Mouse (Mus musculus): ENCODE measurements around the gene Ddx54.

DNA sequence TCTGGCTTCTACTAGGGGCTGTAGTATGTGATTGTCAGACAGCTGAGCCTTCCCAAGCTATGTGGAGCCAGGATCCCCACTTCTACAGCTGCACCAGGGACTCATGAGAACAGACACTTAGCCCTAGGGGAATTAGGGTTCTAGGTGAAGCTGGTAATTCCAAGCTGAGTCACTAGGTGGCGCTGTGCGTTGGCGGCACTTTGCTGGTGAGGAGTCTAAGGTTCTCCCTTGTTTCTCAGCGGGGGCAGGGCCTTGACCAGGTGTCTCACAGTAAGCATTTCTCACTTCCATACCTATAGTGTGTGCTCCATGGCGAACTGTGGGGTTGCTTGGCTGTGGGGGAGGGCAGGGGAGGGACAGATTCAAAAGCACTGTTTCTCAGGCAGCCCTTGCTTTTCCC is 6.7 kb downstream of the Ddx54 start:
- TF ChIP-seq POLR2A (IDR thresholded peaks at IDR 0.05; ENCODE audit: control insufficient read depth, low read depth, low read length) (no peak), CTCF (IDR thresholded peaks at IDR 0.05; ENCODE audit: control insufficient read depth, insufficient read depth, insufficient replicate concordance, low read depth, low read length) (peak; percentile 96; the same call in 1 of the 2 replicates)

Data from testis, adult 2 months (tissue).